Mouse (Mus musculus): ENCODE results near the gene Acox2. TPM values are rescaled to one million over a fixed set of nuclear protein-coding genes. Genes with fewer than 3 reads are reported as not detected.

Gene Acox2
- polyA plus RNA-seq, 1 experiment from 2014 or later: 0.23 TPM

GRCm38 (mm10) chr14:8208876-8209275 lies 50.3 kb downstream of the Acox2 start:
- Histone ChIP-seq H3K36me3 (ENCODE audit: control insufficient read depth, insufficient read depth, low read length) (no peaks in the 10 kb centered on the region), H3K27me3 (replicated peaks; ENCODE audit: control insufficient read depth, insufficient read depth, low read length) (no peaks in the 10 kb centered on the region), H3K4me1 (ENCODE audit: control insufficient read depth, insufficient read depth, low read depth, low read length) (no peaks in the 10 kb centered on the region; the same call in 1 of the 2 replicates), H3K27ac (ENCODE audit: low read depth, low read length) (peak overlapping the region; percentile 34; the same call in 1 of the 2 replicates), H3K4me2 (ENCODE audit: low read length) (no peak overlapping the region), H3K9ac (ENCODE audit: low read depth, low read length) (no peak overlapping the region), H3K9me3 (ENCODE audit: control insufficient read depth, low read length) (no peaks in the 10 kb centered on the region), H3K4me3 (ENCODE audit: low read length) (no peak overlapping the region)
- 43% methylated on average over 3 of the region's 3 CpGs for WGBS
- peak; percentile 25; the same call in 1 of the 2 replicates for ATAC-seq

- H3K27me3 ChIP-seq (replicated peaks; ENCODE audit: control insufficient read depth, insufficient read depth, low read length): no peaks in the 10 kb centered on the region
- H3K4me1 ChIP-seq (ENCODE audit: control insufficient read depth, insufficient read depth, low read depth, low read length): no peaks in the 10 kb centered on the region; the same call in 1 of the 2 replicates
- no peaks in the 10 kb centered on the region for H3K36me3 ChIP-seq (ENCODE audit: control insufficient read depth, insufficient read depth, low read length)
- H3K27ac ChIP-seq (ENCODE audit: low read depth, low read length): peak overlapping the region; percentile 18; the same call in 1 of the 2 replicates
- no peaks in the 10 kb centered on the region for H3K9me3 ChIP-seq (ENCODE audit: control insufficient read depth, low read length)
- no peak overlapping the region for H3K4me2 ChIP-seq (ENCODE audit: low read length)
- WGBS: 47% methylated on average over 5 of the region's 5 CpGs
- no peak overlapping the region for H3K4me3 ChIP-seq (ENCODE audit: low read length)
- ATAC-seq: no peak
- no peak overlapping the region for H3K9ac ChIP-seq (ENCODE audit: low read depth, low read length)
Measured at GRCm38 (mm10) chr14:8207543-8207942, 51.6 kb downstream of the Acox2 start.

- H3K4me1 ChIP-seq (ENCODE audit: control insufficient read depth, insufficient read depth, low read depth, low read length): no peaks in the 10 kb centered on the region; the same call in 1 of the 2 replicates
- no peaks in the 10 kb centered on the region for H3K9me3 ChIP-seq (ENCODE audit: control insufficient read depth, low read length)
- ATAC-seq: peak; percentile 72
- H3K4me3 ChIP-seq (ENCODE audit: low read length): no peak overlapping the region
- 18% methylated on average over 5 of the region's 5 CpGs for WGBS
- H3K9ac ChIP-seq (ENCODE audit: low read depth, low read length): no peak overlapping the region
- peak overlapping the region; percentile 18; the same call in 1 of the 2 replicates for H3K27ac ChIP-seq (ENCODE audit: low read depth, low read length)
- H3K4me2 ChIP-seq (ENCODE audit: low read length): no peak overlapping the region
- no peaks in the 10 kb centered on the region for H3K36me3 ChIP-seq (ENCODE audit: control insufficient read depth, insufficient read depth, low read length)
- no peaks in the 10 kb centered on the region for H3K27me3 ChIP-seq (replicated peaks; ENCODE audit: control insufficient read depth, insufficient read depth, low read length)
Measured at GRCm38 (mm10) chr14:8207105-8207504, 52.0 kb downstream of the Acox2 start.

- H3K4me3 ChIP-seq (ENCODE audit: low read length): no peak overlapping the region
- H3K9ac ChIP-seq (ENCODE audit: low read depth, low read length): no peak overlapping the region
- H3K27ac ChIP-seq (ENCODE audit: low read depth, low read length): no peak overlapping the region
- no peaks in the 10 kb centered on the region for H3K36me3 ChIP-seq (ENCODE audit: control insufficient read depth, insufficient read depth, low read length)
- H3K9me3 ChIP-seq (ENCODE audit: control insufficient read depth, low read length): no peaks in the 10 kb centered on the region
- no peaks in the 10 kb centered on the region; the same call in 1 of the 2 replicates for H3K4me1 ChIP-seq (ENCODE audit: control insufficient read depth, insufficient read depth, low read depth, low read length)
- no peaks in the 10 kb centered on the region for H3K27me3 ChIP-seq (replicated peaks; ENCODE audit: control insufficient read depth, insufficient read depth, low read length)
- ATAC-seq: no peak
- no peak overlapping the region for H3K4me2 ChIP-seq (ENCODE audit: low read length)
- 49% methylated on average over 9 of the region's 9 CpGs for WGBS
Measured at GRCm38 (mm10) chr14:8206179-8206910, 52.8 kb downstream of the Acox2 start.

- Histone ChIP-seq H3K27ac (ENCODE audit: low read depth, low read length) (no peak overlapping the region), H3K4me3 (ENCODE audit: low read length) (no peak overlapping the region), H3K36me3 (ENCODE audit: control insufficient read depth, insufficient read depth, low read length) (no peaks in the 10 kb centered on the region), H3K27me3 (replicated peaks; ENCODE audit: control insufficient read depth, insufficient read depth, low read length) (no peaks in the 10 kb centered on the region), H3K4me2 (ENCODE audit: low read length) (no peak overlapping the region), H3K4me1 (ENCODE audit: control insufficient read depth, insufficient read depth, low read depth, low read length) (no peaks in the 10 kb centered on the region), H3K9ac (ENCODE audit: low read depth, low read length) (no peak overlapping the region), H3K9me3 (ENCODE audit: control insufficient read depth, low read length) (no peaks in the 10 kb centered on the region)
- ATAC-seq: no peak
- WGBS: 80% methylated on average over 3 of the region's 3 CpGs
Measured at GRCm38 (mm10) chr14:8201715-8202114, 57.4 kb downstream of the Acox2 start.

- Histone ChIP-seq H3K9me3 (ENCODE audit: control insufficient read depth, low read length) (no peaks in the 10 kb centered on the region), H3K4me2 (ENCODE audit: low read length) (no peak overlapping the region), H3K36me3 (ENCODE audit: control insufficient read depth, insufficient read depth, low read length) (no peaks in the 10 kb centered on the region), H3K27me3 (replicated peaks; ENCODE audit: control insufficient read depth, insufficient read depth, low read length) (no peaks in the 10 kb centered on the region), H3K27ac (ENCODE audit: low read depth, low read length) (no peak overlapping the region), H3K9ac (ENCODE audit: low read depth, low read length) (no peak overlapping the region), H3K4me1 (ENCODE audit: control insufficient read depth, insufficient read depth, low read depth, low read length) (no peaks in the 10 kb centered on the region), H3K4me3 (ENCODE audit: low read length) (no peak overlapping the region)
- peak; percentile 52; the same call in 1 of the 2 replicates for ATAC-seq
- WGBS: 68% methylated on average over 5 of the region's 5 CpGs
Measured at GRCm38 (mm10) chr14:8200769-8201168, 58.4 kb downstream of the Acox2 start.

- H3K4me2 ChIP-seq (ENCODE audit: low read length): no peak overlapping the region
- H3K27ac ChIP-seq (ENCODE audit: low read depth, low read length): no peak overlapping the region
- H3K4me3 ChIP-seq (ENCODE audit: low read length): no peak overlapping the region
- no peaks in the 10 kb centered on the region for H3K4me1 ChIP-seq (ENCODE audit: control insufficient read depth, insufficient read depth, low read depth, low read length)
- WGBS: 89% methylated on average over 6 of the region's 6 CpGs
- H3K36me3 ChIP-seq (ENCODE audit: control insufficient read depth, insufficient read depth, low read length): no peaks in the 10 kb centered on the region
- no peak overlapping the region for H3K9ac ChIP-seq (ENCODE audit: low read depth, low read length)
- no peak for ATAC-seq
- H3K9me3 ChIP-seq (ENCODE audit: control insufficient read depth, low read length): no peaks in the 10 kb centered on the region
- H3K27me3 ChIP-seq (replicated peaks; ENCODE audit: control insufficient read depth, insufficient read depth, low read length): no peaks in the 10 kb centered on the region
Measured at GRCm38 (mm10) chr14:8192727-8193126, 66.4 kb downstream of the Acox2 start.

- Histone ChIP-seq H3K9me3 (ENCODE audit: control insufficient read depth, low read length) (no peaks in the 10 kb centered on the region), H3K27ac (ENCODE audit: low read depth, low read length) (no peak overlapping the region), H3K4me3 (ENCODE audit: low read length) (no peak overlapping the region), H3K4me1 (ENCODE audit: control insufficient read depth, insufficient read depth, low read depth, low read length) (no peaks in the 10 kb centered on the region), H3K9ac (ENCODE audit: low read depth, low read length) (no peak overlapping the region), H3K36me3 (ENCODE audit: control insufficient read depth, insufficient read depth, low read length) (no peaks in the 10 kb centered on the region), H3K4me2 (ENCODE audit: low read length) (no peak overlapping the region), H3K27me3 (replicated peaks; ENCODE audit: control insufficient read depth, insufficient read depth, low read length) (no peaks in the 10 kb centered on the region)
- WGBS: 72% methylated on average over 12 of the region's 12 CpGs
- ATAC-seq: no peak
Measured at GRCm38 (mm10) chr14:8191331-8191965, 67.7 kb downstream of the Acox2 start.

- Histone ChIP-seq H3K27ac (ENCODE audit: low read depth, low read length) (no peak overlapping the region), H3K27me3 (replicated peaks; ENCODE audit: control insufficient read depth, insufficient read depth, low read length) (no peaks in the 10 kb centered on the region), H3K9ac (ENCODE audit: low read depth, low read length) (no peak overlapping the region), H3K4me2 (ENCODE audit: low read length) (no peak overlapping the region), H3K9me3 (ENCODE audit: control insufficient read depth, low read length) (no peaks in the 10 kb centered on the region), H3K36me3 (ENCODE audit: control insufficient read depth, insufficient read depth, low read length) (no peaks in the 10 kb centered on the region), H3K4me3 (ENCODE audit: low read length) (no peak overlapping the region), H3K4me1 (ENCODE audit: control insufficient read depth, insufficient read depth, low read depth, low read length) (no peaks in the 10 kb centered on the region; the same call in 1 of the 2 replicates)
- ATAC-seq: no peak
- 91% methylated on average over 3 of the region's 3 CpGs for WGBS
Measured at GRCm38 (mm10) chr14:8190556-8190955, 68.6 kb downstream of the Acox2 start.
